Mouse (Mus musculus) urinary bladder, postnatal 4 days (tissue): Measurements from ENCODE around the gene Epor.
A peak's percentile ranks its signal among the peaks of the same experiment; 100 is the strongest.

Experiments
- DNase-seq, 2 experiments: peaks; one replicate each; pipeline ENCODE4 v3.0.0; 2021 to 2022; ENCODE audit warnings: low spot score in 2 of 2

The Epor gene

DNA sequence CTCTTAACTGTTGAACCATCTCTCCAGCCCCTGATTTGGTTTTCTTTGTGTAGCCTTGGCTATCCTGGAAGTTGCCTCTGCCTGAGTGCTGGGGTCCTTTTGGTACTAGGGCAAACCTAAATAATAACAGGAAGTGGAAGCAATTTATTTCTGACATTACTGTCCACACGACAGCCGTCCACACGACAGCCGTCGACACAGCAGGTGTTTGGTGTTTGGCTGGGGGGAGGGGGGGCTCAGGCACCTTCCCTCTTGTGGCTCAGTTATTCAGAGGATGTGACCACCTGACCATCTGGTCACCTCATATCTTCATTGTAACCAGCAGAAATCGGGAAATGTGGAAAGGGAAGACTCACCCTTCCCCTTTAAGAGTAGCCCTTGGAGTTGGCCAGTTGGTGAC, 5.6 kb upstream of the Epor start:
- DNase-seq, result no peak

DNA sequence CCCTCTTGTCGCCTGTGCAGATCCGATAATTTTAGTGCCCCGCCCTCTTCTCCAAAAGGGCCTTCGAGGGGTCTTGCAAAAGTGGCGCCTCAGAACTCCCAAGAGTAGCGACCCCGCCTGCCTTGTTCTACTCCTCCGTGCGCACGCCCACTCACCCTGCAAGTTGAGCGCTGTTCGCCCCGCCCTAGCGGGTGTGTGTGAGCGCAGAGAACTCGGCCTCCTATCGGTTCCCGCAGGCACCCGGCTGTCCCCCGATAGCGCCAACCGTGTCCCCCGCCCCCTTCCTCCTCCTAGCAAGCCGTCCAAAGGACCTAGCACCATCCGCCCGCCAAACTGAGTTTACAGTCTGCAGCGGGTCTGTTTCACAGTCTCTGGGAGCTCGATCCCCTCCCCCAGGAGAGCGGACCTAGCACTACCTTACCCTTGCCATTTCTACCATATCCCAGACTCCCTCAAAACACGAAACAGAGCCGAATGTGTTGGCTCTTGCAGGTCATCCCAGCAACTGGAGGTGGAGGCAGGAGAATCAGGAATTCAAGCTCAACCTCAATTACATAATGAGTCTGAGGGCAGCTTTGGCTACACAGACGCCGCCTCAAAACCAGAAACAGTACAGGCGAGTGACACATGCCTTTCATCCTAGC, 768 bp downstream of the Epor start:
- peak; percentile 57 to 71 for DNase-seq

DNA sequence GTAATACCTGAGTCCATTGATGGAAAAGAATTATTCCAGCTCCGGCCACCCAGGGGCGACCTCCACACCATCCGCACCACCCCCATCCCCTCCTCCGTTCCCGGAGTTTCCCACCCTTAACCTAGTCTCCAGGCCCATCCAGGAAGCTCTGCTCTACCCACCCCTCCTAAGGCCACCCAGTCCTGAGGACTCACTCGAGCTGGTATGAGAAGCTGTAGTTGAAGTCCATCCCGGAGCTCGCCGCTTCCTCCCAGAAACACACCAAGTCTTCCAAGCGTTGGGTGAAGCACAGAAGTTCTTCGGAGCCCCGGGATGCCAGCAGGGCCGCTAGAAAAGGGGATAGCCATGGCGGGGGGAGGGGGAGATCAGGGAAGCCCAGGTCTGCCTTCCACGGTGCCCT, 1.3 kb downstream of the Epor start:
- no peak for DNase-seq

GRCm38 (mm10) chr9:21961366-21961980, 1.8 kb downstream of the Epor start:
- DNase-seq, result no peak

GRCm38 (mm10) chr9:21960558-21961208, 2.6 kb downstream of the Epor start:
- no peak for DNase-seq

- DNase-seq, result no peak
Measured at GRCm38 (mm10) chr9:21960135-21960534, 3.2 kb downstream of the Epor start.

DNA sequence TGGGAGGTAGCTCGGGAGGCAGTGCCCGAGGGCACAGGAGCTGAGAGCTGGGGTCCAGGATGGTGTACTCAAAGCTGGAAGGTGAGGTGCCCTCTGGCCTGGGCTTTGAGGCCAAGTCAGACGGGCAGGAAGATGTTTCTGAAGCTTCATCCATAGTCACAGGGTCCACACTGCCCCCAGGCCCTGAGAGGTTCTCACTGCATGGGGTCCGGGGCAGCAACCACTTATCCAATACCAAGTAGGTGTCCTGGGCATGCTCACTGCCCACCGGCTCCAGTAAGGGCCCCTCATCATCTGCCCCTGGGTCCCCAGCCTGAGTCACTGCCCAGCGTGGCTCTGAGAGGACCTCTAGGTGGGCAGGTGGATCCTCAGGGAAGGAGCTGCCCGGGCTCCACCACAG, 4.1 kb downstream of the Epor start:
- no peak for DNase-seq

GRCm38 (mm10) chr9:21958372-21958771, 4.9 kb downstream of the Epor start:
- DNase-seq, result no peak

GRCm38 (mm10) chr9:21955570-21956281, 7.6 kb downstream of the Epor start, which contains the start of gene Swsap1:
Swsap1 (plus strand) TSS chr9:21955755.
- peak; percentile 97 for DNase-seq

- DNase-seq, result no peak
Measured at GRCm38 (mm10) chr9:21955225-21955569, 8.1 kb downstream of the Epor start.

DNA sequence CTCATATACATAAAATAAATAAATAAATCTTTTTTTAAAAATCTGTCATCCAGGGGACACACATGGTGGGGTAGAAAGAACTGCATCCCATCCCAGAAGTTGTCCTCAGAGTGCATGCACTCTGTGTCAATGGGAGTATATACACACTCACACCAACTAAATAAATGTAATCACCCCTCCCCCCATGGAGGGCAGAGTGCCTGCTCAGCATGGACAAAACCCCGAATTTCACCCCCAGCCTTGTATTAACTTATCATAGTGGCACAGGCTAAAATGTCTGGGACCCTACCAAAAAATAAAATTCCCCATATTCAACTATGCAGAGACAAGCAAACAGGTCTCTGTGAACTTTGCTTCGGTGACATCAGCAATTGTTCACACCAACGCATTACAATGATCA, 8.7 kb downstream of the Epor start:
- no peak for DNase-seq

- DNase-seq, result no peak
Measured at GRCm38 (mm10) chr9:21953600-21953999, 9.7 kb downstream of the Epor start.

DNA sequence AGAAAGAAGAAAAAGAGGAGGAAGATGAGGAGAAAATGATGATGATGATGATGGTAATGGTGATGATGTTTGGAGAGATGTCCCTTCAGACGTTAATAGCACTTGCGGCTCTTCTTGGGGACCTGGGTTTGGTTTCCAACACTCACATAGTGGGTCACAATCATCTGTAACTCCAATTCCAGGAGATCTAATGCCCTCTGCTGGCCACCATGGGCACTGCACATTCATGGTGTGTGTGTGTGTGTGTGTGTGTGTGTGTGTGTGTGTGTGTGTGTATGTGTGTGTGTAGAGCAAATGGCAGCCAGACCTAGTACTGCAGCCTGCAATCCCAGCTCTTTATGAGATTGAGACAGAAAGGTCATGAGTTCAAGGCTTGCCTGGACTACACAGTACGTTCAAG, 11.3 kb downstream of the Epor start:
- no peak for DNase-seq

DNA sequence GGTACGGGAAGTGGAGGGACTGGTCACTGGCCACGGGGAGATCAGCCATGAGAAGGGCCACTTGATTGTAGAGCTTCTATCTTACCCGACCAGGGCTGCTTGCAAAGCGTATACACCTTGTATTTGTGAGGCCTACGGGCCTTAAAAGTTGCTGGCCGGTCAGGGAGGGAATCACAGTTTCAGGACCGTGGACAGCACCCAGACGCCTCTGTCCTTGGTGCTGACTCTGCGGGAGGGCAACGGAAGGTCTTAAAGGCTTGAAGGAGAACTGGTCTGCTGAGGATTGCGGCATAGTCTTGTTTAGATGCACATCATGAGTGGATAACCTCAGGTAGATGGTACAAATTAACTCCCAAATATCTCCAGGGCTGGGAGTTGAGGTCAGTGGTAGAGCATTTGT, 13.0 kb downstream of the Epor start:
- DNase-seq, result peak in 1 of 2 experiments; percentile 77

DNA sequence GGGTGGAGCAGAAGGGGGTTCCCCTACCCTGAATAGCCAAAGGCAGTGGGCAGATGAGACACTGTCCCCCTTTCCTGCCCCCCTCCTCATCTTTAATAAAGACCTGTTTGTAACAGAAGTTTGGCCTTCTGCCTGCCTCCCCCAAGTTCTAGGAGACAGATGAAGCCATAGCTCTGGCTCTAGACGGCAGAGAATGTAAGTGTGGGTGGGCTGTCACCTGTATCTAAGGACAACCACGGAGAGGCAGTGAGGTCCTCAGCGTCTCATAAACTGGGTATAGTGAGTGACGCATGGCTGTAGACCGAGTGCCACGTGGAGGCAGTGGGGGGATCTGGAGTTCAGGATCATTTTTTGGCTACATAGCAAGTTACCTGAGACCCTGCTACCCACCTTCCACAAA, 14.5 kb downstream of the Epor start:
- DNase-seq, result no peak

GRCm38 (mm10) chr9:21948146-21948545, 15.2 kb downstream of the Epor start:
- no peak for DNase-seq

- DNase-seq, result no peak
Measured at GRCm38 (mm10) chr9:21947540-21948130, 15.7 kb downstream of the Epor start.

GRCm38 (mm10) chr9:21944267-21944666, 19.0 kb downstream of the Epor start:
- no peak for DNase-seq

- DNase-seq, result no peak
Measured at GRCm38 (mm10) chr9:21943638-21944037, 19.7 kb downstream of the Epor start.

GRCm38 (mm10) chr9:21943046-21943445, 20.3 kb downstream of the Epor start:
- no peak for DNase-seq

DNA sequence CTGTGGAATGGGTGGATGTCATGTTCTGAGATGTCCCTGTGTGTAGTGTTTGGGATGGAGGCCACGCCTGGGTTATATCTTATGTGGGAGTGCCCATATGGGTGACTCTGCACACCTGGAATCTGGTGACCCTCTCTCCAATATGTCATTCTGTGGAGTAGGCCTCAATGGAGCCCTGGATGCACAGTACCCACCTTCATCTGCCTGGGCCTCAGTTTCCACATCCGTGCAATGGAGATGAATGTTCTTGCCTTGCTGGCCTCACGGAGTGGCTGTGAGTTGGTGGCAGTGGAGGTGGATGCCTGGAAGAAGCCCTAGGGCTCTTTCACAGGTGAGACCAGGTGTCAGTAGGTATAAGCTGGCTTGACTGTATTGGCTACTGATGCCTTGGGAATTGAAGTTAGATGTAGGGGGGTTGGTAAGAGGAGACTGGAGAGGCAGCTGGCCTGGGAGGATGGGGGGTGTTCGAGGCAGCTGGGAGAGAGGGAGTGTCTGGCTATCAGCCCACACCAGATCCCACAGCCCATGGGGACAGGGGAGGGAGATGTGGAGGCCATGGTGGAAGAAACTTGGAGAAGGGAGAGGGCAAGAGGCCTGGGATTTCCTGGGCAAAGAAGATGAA, 25.0 kb downstream of the Epor start:
- no peak for DNase-seq

GRCm38 (mm10) chr9:21937711-21938175, 25.6 kb downstream of the Epor start:
- no peak for DNase-seq
